ENCODE assay signal across 23 mouse cellular contexts in genomic region chr19:24431381-24431780, GRCm38 (mm10).
"Had no signal": no experiment of that assay in that cellular context is flagged by ENCODE, and none has a peak within 500 bp of the region (broad histone marks: within the 10 kb centered on the region; RNA-seq: fewer than 3 reads in every experiment).

No protein-coding gene starts in this region.

- H3K36me3 ChIP-seq: heart, embryonic 13.5 days; heart, embryonic 15.5 days; hindbrain, embryonic 10.5 days; hindbrain, embryonic 12.5 days; intestine, embryonic 15.5 days; limb, embryonic 10.5 days; limb, embryonic 12.5 days; liver, embryonic 12.5 days had no signal

- H3K27me3 ChIP-seq: heart, embryonic 13.5 days; heart, embryonic 15.5 days; hindbrain, embryonic 12.5 days; intestine, embryonic 15.5 days; limb, embryonic 12.5 days; liver, embryonic 12.5 days had no signal

- H3K4me3 ChIP-seq: heart, adult 2 months; heart, embryonic 13.5 days; heart, embryonic 15.5 days; hindbrain, embryonic 10.5 days; hindbrain, embryonic 12.5 days; intestine, embryonic 15.5 days; layer of hippocampus, adult 2 months; left cerebral cortex, adult 2 months; limb, embryonic 10.5 days; limb, embryonic 12.5 days; liver, embryonic 12.5 days had no signal

- H3K4me1 ChIP-seq: hindbrain, embryonic 10.5 days; hindbrain, embryonic 12.5 days; intestine, embryonic 15.5 days had no signal

- ATAC-seq: hindbrain, embryonic 16.5 days; inflammation-experienced regulatory T-cells, adult 6 months; intestine, embryonic 15.5 days; intestine, postnatal 0 days; liver, embryonic 12.5 days had no signal

- H3K9me3 ChIP-seq: heart, embryonic 13.5 days; heart, embryonic 15.5 days; hindbrain, embryonic 10.5 days; hindbrain, embryonic 12.5 days; intestine, embryonic 15.5 days; limb, embryonic 10.5 days; limb, embryonic 12.5 days; liver, embryonic 12.5 days had no signal

- H3K27ac ChIP-seq: heart, adult 2 months; heart, embryonic 13.5 days; heart, embryonic 15.5 days; hindbrain, embryonic 10.5 days; hindbrain, embryonic 12.5 days; hindbrain, embryonic 14.5 days; intestine, embryonic 15.5 days; layer of hippocampus, adult 2 months; left cerebral cortex, adult 2 months; limb, embryonic 10.5 days; limb, embryonic 12.5 days; liver, embryonic 12.5 days had no signal

- DNase-seq: gastrocnemius, postnatal 14 days; gastrocnemius, postnatal 36 days; heart, adult 2 months; heart, postnatal 4 days; kidney, adult 18-20 months; kidney, adult 8-10 months; kidney, postnatal 10 days; kidney, postnatal 25 days; kidney, postnatal 4 days had no signal
